Mouse (Mus musculus): Measurements from ENCODE around the gene B4galt5. TPM values are rescaled to one million over a fixed set of nuclear protein-coding genes. Genes with fewer than 3 reads are reported as not detected.

Gene B4galt5
- total RNA-seq (2023) = 32.1 TPM

GRCm38 (mm10) chr2:167348376-167349282 is at the start of gene B4galt5:
Gene B4galt5 (minus strand): TSS chr2:167349183.

Other genes starting within 250 kb of the B4galt5 start
- 0.95 TPM for gene Kcnb1, start 159.0 kb downstream of the B4galt5 start, total RNA-seq (2023)
- gene Ptgis, start 108.6 kb downstream of the B4galt5 start, total RNA-seq (2023) = not detected
- 102 TPM for gene Slc9a8, start 72.5 kb upstream of the B4galt5 start, total RNA-seq (2023)
- gene Rnf114, start 143.5 kb upstream of the B4galt5 start, total RNA-seq (2023) = 113 TPM
- gene Spata2, start 143.7 kb upstream of the B4galt5 start, total RNA-seq (2023) = 41.6 TPM
- gene Snai1, start 189.0 kb upstream of the B4galt5 start, total RNA-seq (2023) = 1.2 TPM

Data from CD8-positive naive resting alpha-beta T cell, adult 57 days (primary cell).